Mouse (Mus musculus) cerebellum, adult 18-20 months (tissue): Measurements from ENCODE around the gene Olfr1313.
"Not testable (repeated sequence)": the region's sequence is repeated elsewhere in the genome, so short reads cannot be mapped to it uniquely, and the experiment has no call there.

Source experiments
- DNase-seq, 2 experiments: peaks; one replicate each; pipeline ENCODE4 v3.0.0; 2021

The Olfr1313 gene

GRCm38 (mm10) chr2:112077743-112078142 is at the start of gene Olfr1313:
Gene Olfr1313 (minus strand): TSS chr2:112077843.
- DNase-seq: no peak

DNA sequence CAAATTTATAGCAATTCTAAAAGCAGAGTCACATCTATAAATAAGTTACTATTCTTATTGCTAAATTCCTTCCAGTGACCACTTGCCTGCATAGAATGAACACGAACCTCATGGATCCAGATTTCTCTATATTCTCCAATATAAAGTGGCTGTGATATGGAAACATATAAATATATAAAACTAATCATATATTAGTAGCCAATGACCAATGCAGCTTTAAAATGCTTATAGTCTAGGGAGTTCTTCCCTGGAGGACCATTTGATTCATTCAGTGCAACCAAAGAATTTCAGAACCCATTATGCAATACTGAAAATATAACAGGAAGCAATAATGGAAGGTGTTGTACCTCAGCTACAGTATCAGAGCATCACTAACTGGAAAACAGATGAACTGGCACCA is 37.7 kb upstream of the Olfr1313 start, which contains the start of gene Olfr1315-ps1:
Olfr1315-ps1 (minus strand) TSS at position 101 of the 400 bp plus-strand sequence.
- no peak for DNase-seq

DNA sequence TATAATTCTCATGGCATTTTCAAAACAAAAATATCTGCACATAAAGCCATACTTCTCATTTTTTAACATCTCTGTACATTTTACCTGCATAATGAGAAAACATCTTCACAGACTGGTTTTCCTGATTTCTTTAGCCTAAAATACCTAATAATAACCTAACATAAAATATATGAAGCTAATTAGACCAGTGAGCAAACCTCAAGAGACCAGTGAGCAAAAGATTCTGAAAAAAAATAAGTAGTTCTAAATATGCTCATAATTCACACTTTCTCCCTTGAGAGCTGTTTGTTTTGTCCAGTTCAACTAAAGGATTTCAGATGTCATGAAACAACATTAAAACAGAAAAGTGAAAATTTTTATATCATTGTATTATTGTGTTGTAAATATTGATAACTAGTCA is 19.0 kb upstream of the Olfr1313 start, which contains the start of gene Olfr1314:
Olfr1314 (minus strand) TSS at position 101 of the 400 bp plus-strand sequence.
- DNase-seq: no peak

GRCm38 (mm10) chr2:112050138-112050537 is 27.5 kb downstream of the Olfr1313 start, which contains the start of gene Olfr1312:
Gene Olfr1312 (minus strand): TSS chr2:112050238.
- DNase-seq: no peak

GRCm38 (mm10) chr2:112026971-112027370 is 50.7 kb downstream of the Olfr1313 start:
- not testable (repeated sequence) for DNase-seq

- DNase-seq: no peak
Observed at GRCm38 (mm10) chr2:112024312-112024711, 53.3 kb downstream of the Olfr1313 start, which contains the start of gene Olfr1311. Gene Olfr1311 (minus strand): TSS chr2:112024412.
